Mouse (Mus musculus): ENCODE data around the gene Maz. TPM values are rescaled to one million over a fixed set of nuclear protein-coding genes. Genes with fewer than 3 reads are reported as not detected.

Maz gene
- polyA plus RNA-seq, 1 experiment from 2014 or later = 139 TPM

DNA sequence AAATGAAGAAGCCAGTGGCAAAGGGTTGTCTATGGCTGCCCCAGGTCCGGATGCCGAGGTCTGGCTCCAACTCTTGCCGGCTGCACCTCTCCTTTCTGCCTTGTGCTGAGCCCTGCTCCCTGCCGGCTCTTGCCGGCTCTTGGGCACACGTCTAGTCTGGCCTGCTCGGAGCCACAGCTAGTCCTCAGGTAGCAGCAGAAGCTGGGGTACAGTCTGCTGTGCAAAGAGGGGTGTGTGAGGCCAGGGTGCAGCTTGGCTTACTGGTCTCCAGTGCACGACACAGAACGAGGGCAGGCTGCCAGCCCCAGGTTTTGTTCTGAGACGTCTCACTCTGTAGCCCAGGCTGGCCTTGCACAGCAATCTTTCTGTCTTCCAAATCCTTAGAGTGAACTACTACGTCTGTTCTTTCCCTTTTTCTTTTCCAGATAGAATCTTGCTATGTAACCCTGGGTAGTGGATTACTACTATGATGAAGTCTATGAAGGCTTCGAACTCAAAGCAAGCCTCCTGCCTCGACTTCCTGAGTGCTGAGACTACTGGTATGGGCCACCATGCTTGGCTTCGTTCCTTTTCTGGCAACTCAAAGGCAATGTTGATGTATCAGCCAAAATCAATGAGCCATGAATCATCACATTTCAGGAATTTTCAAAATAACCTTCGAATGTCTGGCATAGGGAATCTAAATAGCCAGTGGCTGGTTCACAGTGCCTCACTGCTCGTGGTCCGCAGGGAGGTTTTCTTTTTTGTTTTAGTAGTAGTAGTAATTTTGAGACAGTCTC lies 17.3 kb downstream of the Maz start:
- CTCF ChIA-PET = no interaction called here
- no peak for TF ChIP-seq CTCF (IDR thresholded peaks at IDR 0.05)
- no peaks in the 10 kb centered on the region for H3K27me3 ChIP-seq
- POLR2A ChIA-PET = interaction anchor here (1.0 kb wide), 1 partner anchor 8 kb away, joined by 4 read pairs; the partner anchor contains the start of gene Pagr1a
- DNase-seq (ENCODE audit: low read depth, low spot score) (no peak), ATAC-seq (no peak)
- in situ Hi-C loops (cut with MboI; ENCODE audit: low pct_unique_long_range_greater_than_20kb) = no loop called here

DNA sequence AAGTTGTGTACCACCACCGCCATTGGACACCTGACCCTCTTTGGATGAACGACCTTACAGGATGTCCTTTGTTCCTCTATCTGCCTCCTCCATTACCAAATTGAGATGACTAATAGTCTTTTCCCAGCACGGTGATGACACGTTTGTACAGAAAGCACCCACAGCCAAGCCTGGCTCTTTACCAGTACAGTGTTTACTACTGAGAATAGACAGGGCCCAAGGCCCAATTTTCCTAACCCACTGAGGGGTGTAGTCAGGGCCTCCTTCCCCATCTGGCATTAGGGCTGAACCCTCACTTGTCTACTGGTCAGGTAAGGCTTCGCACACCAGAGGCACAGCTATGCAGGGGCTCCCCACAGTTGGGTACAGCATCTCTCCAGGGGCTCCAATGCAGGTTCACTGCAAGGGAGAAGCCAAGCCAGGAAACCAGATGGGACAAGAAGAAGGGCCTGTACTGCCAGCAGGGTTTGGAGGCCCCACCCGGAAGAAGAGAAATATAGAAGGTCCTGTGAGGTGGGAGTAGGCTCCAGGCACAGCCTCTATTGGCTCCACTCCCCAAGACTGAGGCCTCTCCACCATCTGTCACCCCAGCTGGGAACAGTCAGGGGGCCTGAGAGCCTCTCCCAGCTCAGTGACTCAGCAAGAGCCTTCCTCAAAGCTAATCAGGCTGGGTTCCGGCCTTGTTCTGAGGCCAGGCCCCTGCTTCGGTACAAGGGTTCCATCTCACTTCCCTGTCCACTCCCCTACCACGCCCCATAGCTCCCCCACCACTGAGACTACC lies 18.4 kb downstream of the Maz start:
- ChIA-PET POLR2A (interaction anchor here (1.0 kb wide), 1 partner anchor 9 kb away, joined by 4 read pairs; the partner anchor contains the start of gene Pagr1a), CTCF (interaction anchor here (0.6 kb wide), 1 partner anchor 9 kb away, joined by 3 read pairs; the partner anchor contains the start of gene Pagr1a)
- DNase-seq (ENCODE audit: low read depth, low spot score) (no peak), ATAC-seq (no peak)
- H3K27me3 ChIP-seq = no peaks in the 10 kb centered on the region
- in situ Hi-C loops (cut with MboI; ENCODE audit: low pct_unique_long_range_greater_than_20kb) = no loop called here
- TF ChIP-seq CTCF (IDR thresholded peaks at IDR 0.05) = no peak

DNA sequence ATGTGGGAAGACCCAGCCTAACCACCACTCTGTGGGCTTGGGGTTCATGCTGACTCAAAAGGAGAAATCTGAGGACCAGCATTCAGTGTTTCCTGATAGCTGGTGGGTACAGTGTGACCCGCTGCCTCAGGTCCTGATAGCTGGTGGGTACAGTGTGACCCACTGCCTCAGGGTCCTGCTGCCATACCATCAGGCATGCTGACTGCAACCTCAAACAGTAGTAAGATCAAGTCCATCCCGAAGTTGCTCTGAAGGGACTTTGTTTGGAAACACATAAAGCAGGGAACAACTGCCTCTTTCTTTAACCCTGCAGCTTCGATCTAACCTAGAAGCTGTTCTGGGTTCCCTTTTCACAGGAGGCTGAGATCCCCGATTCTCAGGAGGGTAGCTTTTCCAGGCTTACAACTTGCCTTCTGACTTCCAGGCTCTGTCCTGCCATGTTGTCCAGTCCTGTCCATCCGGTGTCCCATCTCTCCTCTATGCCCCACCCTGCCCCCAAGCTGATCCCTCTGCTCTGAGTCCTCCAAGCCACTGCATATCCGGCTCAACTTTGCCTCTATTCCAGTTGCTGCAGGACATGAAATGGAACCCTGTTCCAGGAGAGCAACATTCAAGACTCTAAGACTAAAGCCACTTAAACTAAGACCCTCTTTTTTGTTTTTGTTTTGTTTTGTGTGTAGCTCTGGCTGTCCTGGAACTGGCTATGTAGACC lies 19.4 kb downstream of the Maz start:
- in situ Hi-C loops (cut with MboI; ENCODE audit: low pct_unique_long_range_greater_than_20kb) = no loop called here

DNA sequence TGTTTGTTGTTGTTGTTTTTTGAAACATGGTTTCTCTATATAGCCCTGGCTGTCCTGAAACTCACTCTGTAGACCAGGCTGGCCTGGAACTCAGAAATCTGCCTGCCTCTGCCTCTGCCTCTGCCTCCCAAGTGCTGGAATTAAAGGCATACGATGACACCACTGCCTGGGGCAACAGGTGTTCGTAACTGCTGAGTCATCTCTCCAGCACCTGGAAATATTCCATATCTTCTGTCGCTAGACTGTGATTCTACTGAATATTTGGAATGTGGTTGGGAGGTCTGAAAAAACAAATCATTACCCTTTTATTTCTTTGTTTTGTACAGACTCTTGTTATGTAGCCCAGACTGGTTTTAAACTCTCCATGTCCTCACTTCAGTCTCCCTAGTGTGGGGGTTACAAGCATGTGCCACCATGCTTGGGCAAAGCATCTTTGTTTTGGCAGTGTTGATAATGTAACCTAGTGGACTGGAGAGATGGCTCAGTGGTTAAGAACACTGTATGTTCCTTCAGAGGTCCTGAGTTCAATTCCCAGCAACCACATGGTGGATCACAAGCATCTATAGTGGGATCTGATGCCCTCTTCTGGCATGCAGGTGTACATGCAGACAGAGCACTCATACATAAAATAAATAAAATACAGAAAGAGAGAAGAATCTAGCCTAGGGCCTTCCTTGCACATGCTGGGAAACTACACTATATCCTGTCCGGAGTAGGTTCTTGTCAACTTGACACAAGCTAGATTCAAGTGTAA lies 22.5 kb downstream of the Maz start:
- CTCF ChIA-PET = interaction anchor here (1.0 kb wide), 1 partner anchor 13 kb away, joined by 3 read pairs; the partner anchor contains the start of gene Pagr1a
- no peak for ATAC-seq
- H3K27me3 ChIP-seq = no peaks in the 10 kb centered on the region
- DNase-seq (ENCODE audit: low read depth, low spot score) = no peak
- TF ChIP-seq CTCF (IDR thresholded peaks at IDR 0.05) = no peak
- POLR2A ChIA-PET = interaction anchor here (0.5 to 0.6 kb wide), 2 partner anchors 10 to 220 kb away, joined by 3 to 4 read pairs; partner anchors contain the start of gene Mvp
- in situ Hi-C loops (cut with MboI; ENCODE audit: low pct_unique_long_range_greater_than_20kb) = no loop called here

More for the DNA sequence above, 19.4 kb downstream of the Maz start:
- ChIA-PET CTCF (no interaction called here), POLR2A (interaction anchor here (0.6 to 0.7 kb wide), 2 partner anchors 8 to 10 kb away, joined by 3 read pairs; partner anchors contain the start of gene Pagr1a)
- H3K27me3 ChIP-seq = no peaks in the 10 kb centered on the region
- no peak for TF ChIP-seq CTCF (IDR thresholded peaks at IDR 0.05)
- ATAC-seq = no peak
- DNase-seq (ENCODE audit: low read depth, low spot score) = no peak

DNA sequence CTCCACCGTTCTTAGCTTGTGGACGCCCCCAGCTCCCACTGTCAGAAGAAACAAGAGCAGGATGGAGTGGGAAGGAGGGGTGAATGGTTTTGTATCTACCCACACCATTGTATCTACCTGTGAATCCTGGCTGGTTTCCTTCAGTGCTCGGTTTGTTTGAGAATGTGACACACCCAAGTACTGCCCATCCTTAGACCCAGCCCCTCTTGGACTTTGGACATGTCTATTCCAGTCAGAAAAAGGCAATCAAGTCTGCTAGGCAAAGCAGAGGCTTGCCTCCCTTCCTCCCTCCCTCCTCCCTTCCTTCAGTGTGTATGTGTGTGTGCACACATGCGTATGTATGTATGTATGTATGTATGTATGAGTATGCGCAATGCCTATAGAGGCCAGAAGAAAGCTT lies 23.2 kb downstream of the Maz start:
- no peak for TF ChIP-seq CTCF (IDR thresholded peaks at IDR 0.05)
- POLR2A ChIA-PET = interaction anchor here (0.5 kb wide), 1 partner anchor 11 kb away, joined by 3 read pairs; the partner anchor contains the start of gene Mvp
- CTCF ChIA-PET = no interaction called here
- H3K27me3 ChIP-seq = no peaks in the 10 kb centered on the region
- ATAC-seq = no peak
- no peak for DNase-seq (ENCODE audit: low read depth, low spot score)
- in situ Hi-C loops (cut with MboI; ENCODE audit: low pct_unique_long_range_greater_than_20kb) = no loop called here

DNA sequence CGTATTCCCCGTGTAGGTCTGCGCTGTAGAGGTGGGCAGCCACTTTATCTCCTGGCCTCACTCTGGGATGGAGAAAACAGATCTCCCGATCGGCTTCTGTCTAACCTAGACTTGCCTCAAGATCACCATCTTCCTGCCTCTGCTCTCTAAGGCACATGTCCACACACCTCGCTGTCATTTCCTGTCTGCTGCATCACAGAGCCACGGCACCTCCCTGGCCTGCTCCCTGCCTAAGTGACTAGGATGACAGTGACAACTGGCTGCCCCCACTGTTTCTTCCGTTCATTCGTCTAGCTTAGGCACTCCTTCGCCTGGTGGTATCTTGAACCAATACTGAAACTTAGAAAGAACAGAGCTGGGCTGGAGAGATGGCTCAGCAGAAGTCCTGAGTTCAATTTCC lies 27.3 kb downstream of the Maz start:
- no peaks in the 10 kb centered on the region for H3K27me3 ChIP-seq
- ChIA-PET POLR2A (interaction anchor here (0.5 kb wide), 1 partner anchor 8 kb away, joined by 3 read pairs; no protein-coding TSS in a partner anchor), CTCF (interaction anchor here (0.8 to 2.3 kb wide), 2 partner anchors 17 to 23 kb away, joined by 3 to 7 read pairs; partner anchors contain the start of genes Cdiptos, Pagr1a and Pagr1b)
- DNase-seq (ENCODE audit: low read depth, low spot score) (no peak), ATAC-seq (no peak)
- no peak for TF ChIP-seq CTCF (IDR thresholded peaks at IDR 0.05)
- in situ Hi-C loops (cut with MboI; ENCODE audit: low pct_unique_long_range_greater_than_20kb) = no loop called here

DNA sequence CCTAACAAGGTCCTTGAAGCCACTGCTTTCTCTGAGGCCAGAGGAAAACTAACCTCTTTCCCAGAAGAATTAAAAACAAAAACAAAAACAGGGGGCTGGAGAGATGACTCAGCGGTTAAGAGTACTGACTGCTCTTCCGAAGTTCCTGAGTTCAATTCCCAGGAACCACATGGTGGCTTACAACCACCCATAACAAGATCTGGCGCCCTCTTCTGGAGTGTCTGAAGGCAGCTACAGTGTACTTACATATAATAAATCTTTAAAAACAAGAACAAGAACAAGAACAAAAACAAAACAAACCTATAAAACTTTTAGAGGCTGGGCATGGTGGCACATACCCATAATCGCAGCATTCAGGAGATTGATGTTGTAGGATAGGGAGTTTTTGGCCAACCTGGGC lies 30.4 kb downstream of the Maz start:
- ATAC-seq = no peak
- DNase-seq (ENCODE audit: low read depth, low spot score) = no peak
- ChIA-PET CTCF (interaction anchor here (1.2 kb wide), 1 partner anchor 15 kb away, joined by 3 read pairs; no protein-coding TSS in a partner anchor), POLR2A (no interaction called here)
- no peak for TF ChIP-seq CTCF (IDR thresholded peaks at IDR 0.05)
- no peaks in the 10 kb centered on the region for H3K27me3 ChIP-seq
- in situ Hi-C loops (cut with MboI; ENCODE audit: low pct_unique_long_range_greater_than_20kb) = no loop called here

DNA sequence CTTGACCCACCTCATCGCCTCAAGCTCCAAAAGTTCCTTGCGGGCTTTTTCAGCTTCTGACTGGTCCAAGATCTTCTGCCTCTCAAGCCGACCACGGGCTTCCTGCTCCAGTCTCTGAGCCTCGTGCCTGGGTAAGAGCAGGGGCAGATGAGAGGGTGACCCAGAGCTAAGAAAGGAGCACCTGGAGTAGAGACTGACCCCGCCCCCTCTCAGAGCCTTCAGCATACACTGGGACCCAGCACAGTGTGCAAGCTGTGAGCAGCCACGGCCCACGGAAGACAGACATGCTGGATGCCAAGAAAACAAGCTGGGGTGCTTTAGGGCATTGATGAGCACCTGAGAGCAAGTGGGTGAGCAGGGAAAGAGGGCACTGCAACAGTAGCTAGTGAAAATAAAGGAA lies 38.0 kb downstream of the Maz start:
- no peak for TF ChIP-seq CTCF (IDR thresholded peaks at IDR 0.05)
- in situ Hi-C loops (cut with MboI; ENCODE audit: low pct_unique_long_range_greater_than_20kb) = no loop called here
- ATAC-seq (no peak), DNase-seq (ENCODE audit: low read depth, low spot score) (no peak)
- no peaks in the 10 kb centered on the region for H3K27me3 ChIP-seq
- CTCF ChIA-PET = no interaction called here
- POLR2A ChIA-PET = interaction anchor here (0.6 kb wide), 1 partner anchor 22 kb away, joined by 3 read pairs; no protein-coding TSS in a partner anchor

DNA sequence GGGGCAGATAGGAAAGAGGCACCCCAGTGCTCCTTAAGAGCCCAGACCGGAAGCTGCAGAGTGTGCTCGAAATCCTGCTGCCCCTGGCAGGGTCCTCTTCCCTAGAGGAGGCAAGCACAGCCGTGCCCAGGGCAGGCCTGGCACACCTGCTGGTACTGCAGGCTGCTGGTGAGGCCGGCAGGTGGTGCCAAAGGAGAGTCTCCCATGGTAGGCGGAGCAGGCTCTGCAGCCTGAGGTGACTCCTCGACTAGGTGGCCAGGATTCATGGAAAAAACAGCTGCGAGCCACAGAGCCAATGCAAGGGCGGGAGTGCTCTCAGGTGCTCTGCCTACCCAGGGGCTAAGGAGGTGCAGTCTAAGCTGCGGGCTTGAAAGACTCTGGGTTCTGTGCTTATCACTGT lies 40.5 kb downstream of the Maz start:
- POLR2A ChIA-PET = interaction anchor here (0.9 kb wide), 1 partner anchor 14 kb away, joined by 3 read pairs; no protein-coding TSS in a partner anchor
- no peak for DNase-seq (ENCODE audit: low read depth, low spot score)
- peak; percentile 57 for ATAC-seq
- no peaks in the 10 kb centered on the region for H3K27me3 ChIP-seq
- CTCF ChIA-PET = no interaction called here
- TF ChIP-seq CTCF (IDR thresholded peaks at IDR 0.05) = no peak
- in situ Hi-C loops (cut with MboI; ENCODE audit: low pct_unique_long_range_greater_than_20kb) = no loop called here

Measured in Patski (cell line).